Comparison of ENCODE assay signal across 9 mouse cellular contexts in genomic region chr5:122511405-122511804, GRCm38 (mm10). TPM values are rescaled to one million over a fixed set of nuclear protein-coding genes. Genes with fewer than 3 reads are reported as not detected.
DNase-seq lines count a peak whose midpoint lies in the region; ATAC-seq lines count a peak whose summit lies in the region.
"Had no signal": no experiment of that assay in that cellular context is flagged by ENCODE, and none has a peak within 500 bp of the region (broad histone marks: within the 10 kb centered on the region; RNA-seq: fewer than 3 reads in every experiment).

No protein-coding gene starts in this region.

- H3K27me3 ChIP-seq in embryonic facial prominence, embryonic 13.5 days: no peaks in the 10 kb centered on the region
- H3K27me3 ChIP-seq in limb, embryonic 15.5 days: no peaks in the 10 kb centered on the region

- H3K9ac ChIP-seq in embryonic facial prominence, embryonic 13.5 days: no peak overlapping the region
- H3K9ac ChIP-seq in limb, embryonic 15.5 days: no peak overlapping the region

- peak; percentile 43 for DNase-seq in adrenal gland, adult 2 months
- DNase-seq in adrenal gland, adult 18-20 months (ENCODE audit: low spot score in 2 of 2): no peak
- peak; percentile 19 for DNase-seq in kidney, postnatal 10 days
- DNase-seq in kidney, postnatal 36 days: no peak
- DNase-seq in retina, embryonic 14.5 days (ENCODE audit: low spot score): no peak
- no peak for DNase-seq in urinary bladder, postnatal 25 days (ENCODE audit: low spot score)
- DNase-seq: B cell, adult 2 months had no signal

- no peak for ATAC-seq in embryonic facial prominence, embryonic 13.5 days (ENCODE audit: insufficient number of reproducible peaks, insufficient read depth, low FRiP score, low TSS enrichment, low read depth)
- no peak for ATAC-seq in limb, embryonic 15.5 days (ENCODE audit: insufficient number of reproducible peaks, low FRiP score, low TSS enrichment, low read depth)

- peaks cover 31% of the 10 kb centered on the region for H3K4me1 ChIP-seq in embryonic facial prominence, embryonic 13.5 days
- peaks cover 33% of the 10 kb centered on the region for H3K4me1 ChIP-seq in limb, embryonic 15.5 days

- no peak overlapping the region for H3K4me3 ChIP-seq in embryonic facial prominence, embryonic 13.5 days
- no peak overlapping the region for H3K4me3 ChIP-seq in limb, embryonic 15.5 days

- H3K36me3 ChIP-seq in embryonic facial prominence, embryonic 13.5 days: no peaks in the 10 kb centered on the region
- no peaks in the 10 kb centered on the region for H3K36me3 ChIP-seq in limb, embryonic 15.5 days

- no peaks in the 10 kb centered on the region for H3K9me3 ChIP-seq in embryonic facial prominence, embryonic 13.5 days
- no peaks in the 10 kb centered on the region for H3K9me3 ChIP-seq in limb, embryonic 15.5 days

- H3K27ac ChIP-seq in embryonic facial prominence, embryonic 13.5 days: 0 out of 2 replicates have a peak overlapping the region, but pooled peaks have one; percentile 29
- H3K27ac ChIP-seq in limb, embryonic 15.5 days: peak overlapping the region; percentile 19; the same call in 1 of the 2 replicates

- 52% methylated on average over 9 of the region's 9 CpGs for WGBS in embryonic facial prominence, embryonic 13.5 days
- WGBS in limb, embryonic 15.5 days: 29% methylated on average over 9 of the region's 9 CpGs

- H3K4me2 ChIP-seq in embryonic facial prominence, embryonic 13.5 days: no peak overlapping the region
- H3K4me2 ChIP-seq in limb, embryonic 15.5 days: no peak overlapping the region

RNA-seq across cellular contexts. Expression of gene Atp2a2, which starts 9.4 kb away (rescaled TPM):
- 100 to 1,000 TPM; 159 to 186 TPM for total RNA-seq in adrenal gland, adult 2 months (2021)
- 50.5 and 66.8 TPM in 2 replicates for polyA plus RNA-seq in adrenal gland, adult 2 months (2012; rRNA removed)
- total RNA-seq in adrenal gland, adult 18-20 months (2021): 100 to 1,000 TPM; 198 to 199 TPM
- polyA plus RNA-seq in embryonic facial prominence, embryonic 13.5 days (2015; fragmentation: Nextera tagmentation; extraction: Ambion mirVana): 26.8 and 28.3 TPM in 2 replicates
- polyA plus RNA-seq in limb, embryonic 15.5 days (2015; fragmentation: Nextera tagmentation; extraction: Ambion mirVana): 29.1 and 29.2 TPM in 2 replicates

Comparison
In these comparisons a context has a peak if more than half of its experiments do, and no peak if none do; other contexts are left out.
1. DNase-seq: peak in adrenal gland, adult 2 months (single experiment) and kidney, postnatal 10 days (single experiment); none in adrenal gland, adult 18-20 months (0 of 2), kidney, postnatal 36 days (0 of 2), retina, embryonic 14.5 days (single experiment) and urinary bladder, postnatal 25 days (single experiment).